Mouse (Mus musculus): ENCODE measurements around the gene BC049352.
A peak's percentile ranks its signal among the peaks of the same experiment; 100 is the strongest.

Gene BC049352

GRCm38 (mm10) chr9:45181770-45182169 lies at the start of gene BC049352:
TSS of gene BC049352 (plus strand) at chr9:45182007.
- DNase-seq (ENCODE audit: low spot score in 2 of 2): no peak

GRCm38 (mm10) chr9:45133484-45134310 lies 48.1 kb upstream of the BC049352 start:
- DNase-seq (ENCODE audit: low spot score in 2 of 2): no peak

- DNase-seq (ENCODE audit: low spot score in 2 of 2): no peak
Observed at GRCm38 (mm10) chr9:45136442-45137169, 45.2 kb upstream of the BC049352 start.

GRCm38 (mm10) chr9:45138191-45139032 lies 43.4 kb upstream of the BC049352 start, which contains the start of gene Scn4b:
TSS of gene Scn4b (plus strand) at chr9:45138395.
- DNase-seq (ENCODE audit: low spot score in 2 of 2): peak in 1 of 2 experiments; percentile 40

GRCm38 (mm10) chr9:45139082-45139481 lies 42.7 kb upstream of the BC049352 start:
- no peak for DNase-seq (ENCODE audit: low spot score in 2 of 2)

- no peak for DNase-seq (ENCODE audit: low spot score in 2 of 2)
Observed at GRCm38 (mm10) chr9:45140945-45141344, 40.9 kb upstream of the BC049352 start.

- DNase-seq (ENCODE audit: low spot score in 2 of 2): no peak
Observed at GRCm38 (mm10) chr9:45142686-45143085, 39.1 kb upstream of the BC049352 start.

GRCm38 (mm10) chr9:45145533-45146266 lies 36.1 kb upstream of the BC049352 start:
- peak in 1 of 2 experiments; percentile 56 for DNase-seq (ENCODE audit: low spot score in 2 of 2)

- peak; percentile 85 to 92 for DNase-seq (ENCODE audit: low spot score in 2 of 2)
Observed at GRCm38 (mm10) chr9:45146267-45146597, 35.6 kb upstream of the BC049352 start.

- no peak for DNase-seq (ENCODE audit: low spot score in 2 of 2)
Observed at GRCm38 (mm10) chr9:45150933-45151332, 30.9 kb upstream of the BC049352 start.

- no peak for DNase-seq (ENCODE audit: low spot score in 2 of 2)
Observed at GRCm38 (mm10) chr9:45153361-45153760, 28.4 kb upstream of the BC049352 start.

GRCm38 (mm10) chr9:45167903-45168302 lies 13.9 kb upstream of the BC049352 start:
- DNase-seq (ENCODE audit: low spot score in 2 of 2): no peak

- peak; percentile 60 to 68 for DNase-seq (ENCODE audit: low spot score in 2 of 2)
Observed at GRCm38 (mm10) chr9:45170150-45170549, 11.7 kb upstream of the BC049352 start.

- no peak for DNase-seq (ENCODE audit: low spot score in 2 of 2)
Observed at GRCm38 (mm10) chr9:45171073-45171610, 10.7 kb upstream of the BC049352 start.

GRCm38 (mm10) chr9:45173475-45173874 lies 8.3 kb upstream of the BC049352 start:
- DNase-seq (ENCODE audit: low spot score in 2 of 2): no peak

GRCm38 (mm10) chr9:45179282-45179681 lies 2.5 kb upstream of the BC049352 start:
- DNase-seq (ENCODE audit: low spot score in 2 of 2): no peak

GRCm38 (mm10) chr9:45182521-45182920 lies 714 bp downstream of the BC049352 start:
- no peak for DNase-seq (ENCODE audit: low spot score in 2 of 2)

- DNase-seq (ENCODE audit: low spot score in 2 of 2): no peak
Observed at GRCm38 (mm10) chr9:45183266-45183665, 1.5 kb downstream of the BC049352 start.

GRCm38 (mm10) chr9:45185250-45185649 lies 3.4 kb downstream of the BC049352 start:
- DNase-seq (ENCODE audit: low spot score in 2 of 2): peak; percentile 68 to 73

GRCm38 (mm10) chr9:45188570-45189563 lies 7.1 kb downstream of the BC049352 start:
- no peak for DNase-seq (ENCODE audit: low spot score in 2 of 2)

All from right cerebral cortex, adult 2 months (tissue).